ENCODE assay signal across 19 mouse cellular contexts in the genomic region with DNA sequence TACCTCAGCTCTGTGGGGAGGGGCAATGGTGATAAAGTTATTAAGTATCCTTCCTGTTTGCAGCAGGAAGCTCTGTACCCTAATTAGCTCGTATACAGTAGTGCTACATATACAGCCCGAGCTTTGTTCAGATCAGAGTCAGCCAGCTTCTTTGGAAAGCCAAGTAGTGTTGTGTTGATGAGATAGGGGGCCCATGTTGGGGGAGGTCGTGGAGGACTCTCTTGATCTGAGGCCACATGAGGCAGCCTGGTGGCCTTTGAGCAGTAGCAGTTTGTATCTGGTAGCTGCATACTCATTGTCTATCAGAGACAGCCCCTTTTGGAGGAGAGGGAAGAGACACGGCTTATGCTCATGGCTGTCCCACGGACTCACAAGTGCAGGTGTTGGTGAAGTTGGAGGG. TPM values are rescaled to one million over a fixed set of nuclear protein-coding genes. Genes with fewer than 3 reads are reported as not detected.
A peak's percentile ranks its signal among the peaks of the same experiment; 100 is the strongest.
DNase-seq lines count a peak whose midpoint lies in the region; ATAC-seq and TF ChIP-seq lines count a peak whose summit lies in the region.
"Had no signal": no experiment of that assay in that cellular context is flagged by ENCODE, and none has a peak within 500 bp of the region (broad histone marks: within the 10 kb centered on the region; RNA-seq: fewer than 3 reads in every experiment).

No protein-coding gene starts in this region.

- no peak for ATAC-seq in heart, embryonic 14.5 days (ENCODE audit: insufficient number of reproducible peaks, insufficient read depth, low FRiP score, low read depth)
- no peak for ATAC-seq in intestine, postnatal 0 days
- peak; percentile 68 for ATAC-seq in liver, embryonic 16.5 days (ENCODE audit: low read depth)
- ATAC-seq in hindbrain, embryonic 11.5 days (ENCODE audit: low FRiP score) = no peak
- ATAC-seq: forebrain, embryonic 14.5 days had no signal

- peak overlapping the region; percentile 47 to 92 for H3K27ac ChIP-seq in heart, embryonic 14.5 days (replicated peaks in 1 of 2; ENCODE audit: control insufficient read depth in 1 of 2, insufficient read depth in 1 of 2, low read depth in 2 of 2, low read length in 2 of 2)
- peak overlapping the region; percentile 82 for H3K27ac ChIP-seq in intestine, postnatal 0 days (ENCODE audit: low read depth, low read length)
- H3K27ac ChIP-seq in liver, embryonic 16.5 days (ENCODE audit: low read length) = no peak overlapping the region
- H3K27ac ChIP-seq in hindbrain, embryonic 11.5 days (ENCODE audit: low read depth, low read length) = no peak overlapping the region
- H3K27ac ChIP-seq: limb, embryonic 10.5 days; midbrain, embryonic 10.5 days; neural tube, embryonic 12.5 days; stomach, postnatal 0 days had no signal

- no peaks in the 10 kb centered on the region for H3K36me3 ChIP-seq in heart, embryonic 14.5 days (ENCODE audit: control insufficient read depth, insufficient read depth, low read length)
- no peaks in the 10 kb centered on the region for H3K36me3 ChIP-seq in intestine, postnatal 0 days (ENCODE audit: control insufficient read depth, insufficient read depth)
- H3K36me3 ChIP-seq in liver, embryonic 16.5 days (ENCODE audit: control insufficient read depth, insufficient read depth) = no peaks in the 10 kb centered on the region
- no peaks in the 10 kb centered on the region for H3K36me3 ChIP-seq in hindbrain, embryonic 11.5 days (ENCODE audit: control insufficient read depth, insufficient read depth, low read length)
- H3K36me3 ChIP-seq: limb, embryonic 10.5 days; midbrain, embryonic 10.5 days; neural tube, embryonic 12.5 days had no signal

- WGBS in heart, embryonic 14.5 days = 37% methylated on average over 5 of the region's 5 CpGs
- 37% methylated on average over 5 of the region's 5 CpGs for WGBS in intestine, postnatal 0 days
- WGBS in liver, embryonic 16.5 days (ENCODE audit: insufficient replicate concordance) = 14% methylated on average over 5 of the region's 5 CpGs
- WGBS in hindbrain, embryonic 11.5 days = 72% methylated on average over 5 of the region's 5 CpGs

- no peak for TF ChIP-seq CTCF in intestine, postnatal 0 days (IDR thresholded peaks at IDR 0.05; ENCODE audit: low read depth)

- H3K9me3 ChIP-seq in heart, embryonic 14.5 days (ENCODE audit: control insufficient read depth, low read length) = no peaks in the 10 kb centered on the region
- H3K9me3 ChIP-seq in intestine, postnatal 0 days (ENCODE audit: control insufficient read depth) = no peaks in the 10 kb centered on the region
- H3K9me3 ChIP-seq in liver, embryonic 16.5 days (replicated peaks; ENCODE audit: control insufficient read depth, low read length) = no peaks in the 10 kb centered on the region
- H3K9me3 ChIP-seq in hindbrain, embryonic 11.5 days (ENCODE audit: control insufficient read depth, low read length) = no peaks in the 10 kb centered on the region
- H3K9me3 ChIP-seq: limb, embryonic 10.5 days; midbrain, embryonic 10.5 days; neural tube, embryonic 12.5 days had no signal

- H3K4me2 ChIP-seq in heart, embryonic 14.5 days (ENCODE audit: low read length) = no peak overlapping the region
- H3K4me2 ChIP-seq in intestine, postnatal 0 days (replicated peaks; ENCODE audit: low read depth) = no peak overlapping the region
- no peak overlapping the region for H3K4me2 ChIP-seq in liver, embryonic 16.5 days (ENCODE audit: low read depth, low read length)
- H3K4me2 ChIP-seq in hindbrain, embryonic 11.5 days (replicated peaks; ENCODE audit: low read depth, low read length) = no peak overlapping the region
- H3K4me2 ChIP-seq: neural tube, embryonic 12.5 days had no signal

- H3K9ac ChIP-seq in heart, embryonic 14.5 days (ENCODE audit: low read length) = no peak overlapping the region
- no peak overlapping the region for H3K9ac ChIP-seq in intestine, postnatal 0 days (ENCODE audit: low read depth, low read length)
- no peak overlapping the region for H3K9ac ChIP-seq in liver, embryonic 16.5 days (ENCODE audit: low read depth, low read length)
- H3K9ac ChIP-seq in hindbrain, embryonic 11.5 days (ENCODE audit: low read depth, low read length) = no peak overlapping the region
- H3K9ac ChIP-seq: neural tube, embryonic 12.5 days had no signal

- no peak for DNase-seq in heart, adult 9 months (ENCODE audit: low spot score in 2 of 2)
- peak; percentile 21 for DNase-seq in c-Kit-positive CD71-positive TER-119-negative erythroid progenitor cells, embryonic 14.5 days (ENCODE audit: low read depth)
- DNase-seq in ovary, postnatal 10 days (ENCODE audit: low spot score) = no peak
- DNase-seq in hindbrain, embryonic 11.5 days (ENCODE audit: low spot score) = no peak
- DNase-seq: cerebellum, adult 9-10 months; gastrocnemius, postnatal 14 days; kidney, adult 8-10 months; kidney, postnatal 25 days; lung, adult 18-20 months; lung, postnatal 36 days; right cerebral cortex, adult 18-20 months had no signal

- peaks cover 52 to 70% of the 10 kb centered on the region in 2 experiments for H3K4me1 ChIP-seq in heart, embryonic 14.5 days (ENCODE audit: control insufficient read depth in 2 of 2, insufficient read depth in 2 of 2, low read length in 2 of 2)
- peaks cover 16% of the 10 kb centered on the region; the same call in 1 of the 2 replicates for H3K4me1 ChIP-seq in intestine, postnatal 0 days (replicated peaks; ENCODE audit: control insufficient read depth, insufficient read depth, low read length)
- H3K4me1 ChIP-seq in liver, embryonic 16.5 days (ENCODE audit: control insufficient read depth, low read depth, low read length) = peaks cover 6% of the 10 kb centered on the region
- H3K4me1 ChIP-seq in hindbrain, embryonic 11.5 days (replicated peaks; ENCODE audit: control insufficient read depth, insufficient read depth, low read length) = no peaks in the 10 kb centered on the region
- H3K4me1 ChIP-seq: neural tube, embryonic 12.5 days had no signal

- no peak overlapping the region for H3K4me3 ChIP-seq in heart, embryonic 14.5 days (ENCODE audit: control insufficient read depth in 1 of 2, insufficient read depth in 1 of 2, low read depth in 1 of 2, low read length in 2 of 2)
- no peak overlapping the region for H3K4me3 ChIP-seq in intestine, postnatal 0 days (ENCODE audit: low read depth, low read length)
- H3K4me3 ChIP-seq in liver, embryonic 16.5 days (ENCODE audit: low read depth, low read length) = no peak overlapping the region
- no peak overlapping the region for H3K4me3 ChIP-seq in hindbrain, embryonic 11.5 days (ENCODE audit: low read depth, low read length)
- H3K4me3 ChIP-seq: limb, embryonic 10.5 days; midbrain, embryonic 10.5 days; neural tube, embryonic 12.5 days had no signal

- no peaks in the 10 kb centered on the region for H3K27me3 ChIP-seq in heart, embryonic 14.5 days (ENCODE audit: control insufficient read depth, insufficient read depth, low read length)
- H3K27me3 ChIP-seq in intestine, postnatal 0 days (replicated peaks; ENCODE audit: control insufficient read depth, insufficient read depth, low read length) = no peaks in the 10 kb centered on the region
- H3K27me3 ChIP-seq in liver, embryonic 16.5 days (ENCODE audit: control insufficient read depth, insufficient read depth, low read depth, low read length) = no peaks in the 10 kb centered on the region
- no peaks in the 10 kb centered on the region for H3K27me3 ChIP-seq in hindbrain, embryonic 11.5 days (ENCODE audit: control insufficient read depth, insufficient read depth, low read length)
- H3K27me3 ChIP-seq: neural tube, embryonic 12.5 days had no signal

RNA-seq across cellular contexts. Expression of a gene that starts 20.4 kb away (rescaled TPM):
- 19.9 and 21.7 TPM in 2 replicates for polyA plus RNA-seq in heart, embryonic 14.5 days (2014; fragmentation: Nextera tagmentation; extraction: Ambion mirVana)
- 23.3 and 24.3 TPM in 2 replicates for polyA plus RNA-seq in intestine, postnatal 0 days (2015; fragmentation: Nextera tagmentation; extraction: Ambion mirVana)
- polyA plus RNA-seq in liver, embryonic 16.5 days (2015; fragmentation: Nextera tagmentation; extraction: Ambion mirVana) = 0.98 and 1.0 TPM in 2 replicates
- polyA plus RNA-seq in hindbrain, embryonic 11.5 days (2014; fragmentation: Nextera tagmentation; extraction: Ambion mirVana) = 9.2 and 12.0 TPM in 2 replicates

Comparison
In these comparisons a context has a peak if more than half of its experiments do, and no peak if none do; other contexts are left out.
1. H3K27ac ChIP-seq: peak in heart, embryonic 14.5 days (2 of 2) and intestine, postnatal 0 days (single experiment); none in liver, embryonic 16.5 days (single experiment) and hindbrain, embryonic 11.5 days (single experiment).